Mouse (Mus musculus) heart, postnatal 25 days (tissue): ENCODE results near the gene Lhfpl1. TPM values are rescaled to one million over a fixed set of nuclear protein-coding genes. Genes with fewer than 3 reads are reported as not detected.
"Not testable (repeated sequence)": the region's sequence is repeated elsewhere in the genome, so short reads cannot be mapped to it uniquely, and the experiment has no call there.

Source experiments
- DNase-seq: peaks from one replicate; pipeline ENCODE4 v3.0.0; 2022; ENCODE audit warnings: low spot score
- intact Hi-C: fragments of 180-260 bp; cut with DNase I; formaldehyde crosslinking; loops from one replicate; pipeline ENCODE4 v1.15.1; 2025
- total RNA-seq, 2 experiments: library from RNA; stranded (reverse); gene quantifications; 2 replicates each; pipeline ENCODE4 v1.2.3; 2021

Lhfpl1 gene
- not detected for total RNA-seq

- intact Hi-C loops: no loop called here
- no peak for DNase-seq
Observed at GRCm38 (mm10) chrX:145348377-145349203, at the start of gene Lhfpl1. Gene Lhfpl1 (minus strand): TSS chrX:145349089.

DNA sequence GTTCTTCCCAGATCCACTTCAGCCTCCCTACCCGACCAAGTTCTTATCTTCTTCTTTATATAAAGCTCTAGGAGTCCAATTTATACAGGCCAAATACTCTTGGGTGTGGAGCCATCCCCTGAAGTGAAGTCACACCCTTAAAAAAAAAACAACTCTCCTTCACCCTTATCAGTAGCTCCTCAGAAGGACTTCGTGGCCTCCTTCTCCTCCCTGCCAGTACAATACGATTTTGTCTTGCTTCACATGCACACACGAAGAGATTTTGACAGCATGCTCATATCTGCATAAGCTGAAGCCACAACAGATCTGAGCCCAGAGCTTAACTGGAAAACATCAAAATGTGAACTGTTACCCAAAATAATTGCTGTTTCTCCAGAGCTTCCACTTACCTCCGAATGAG, 22.9 kb upstream of the Lhfpl1 start:
- DNase-seq: no peak
- intact Hi-C loops: no loop called here

- no peak for DNase-seq
- intact Hi-C loops: no loop called here
Observed at GRCm38 (mm10) chrX:145362527-145362926, 13.6 kb upstream of the Lhfpl1 start.

GRCm38 (mm10) chrX:145342402-145342801, 6.5 kb downstream of the Lhfpl1 start:
- intact Hi-C loops: no loop called here

GRCm38 (mm10) chrX:145336141-145336540, 12.7 kb downstream of the Lhfpl1 start:
- DNase-seq: no peak

More at GRCm38 (mm10) chrX:145342402-145342801, 6.5 kb downstream of the Lhfpl1 start:
- DNase-seq: no peak

DNA sequence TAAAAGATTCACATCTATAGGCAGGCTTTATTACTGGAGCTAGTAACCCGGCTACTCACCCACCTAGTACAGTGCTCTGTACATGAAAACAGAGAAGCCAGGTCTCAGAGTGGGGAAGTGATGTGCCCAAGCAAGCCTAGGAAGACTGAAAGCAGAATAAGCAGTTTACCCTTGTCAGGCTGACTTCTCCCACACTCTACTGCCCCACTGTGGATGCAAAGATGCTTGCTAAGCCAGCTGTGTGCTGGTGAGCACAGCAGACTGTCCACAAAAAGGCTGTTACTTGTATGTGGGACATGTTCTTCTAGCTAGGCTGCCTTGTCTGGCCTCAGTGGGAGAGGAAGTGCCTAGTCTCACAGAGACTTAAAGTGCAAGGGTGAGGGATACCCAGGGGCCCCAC, 40.3 kb downstream of the Lhfpl1 start:
- intact Hi-C loops: loop anchor here (10.0 kb wide), 1 partner anchor 904 kb away; no protein-coding TSS in a partner anchor
- no peak for DNase-seq

More at GRCm38 (mm10) chrX:145336141-145336540, 12.7 kb downstream of the Lhfpl1 start:
- intact Hi-C loops: no loop called here

DNA sequence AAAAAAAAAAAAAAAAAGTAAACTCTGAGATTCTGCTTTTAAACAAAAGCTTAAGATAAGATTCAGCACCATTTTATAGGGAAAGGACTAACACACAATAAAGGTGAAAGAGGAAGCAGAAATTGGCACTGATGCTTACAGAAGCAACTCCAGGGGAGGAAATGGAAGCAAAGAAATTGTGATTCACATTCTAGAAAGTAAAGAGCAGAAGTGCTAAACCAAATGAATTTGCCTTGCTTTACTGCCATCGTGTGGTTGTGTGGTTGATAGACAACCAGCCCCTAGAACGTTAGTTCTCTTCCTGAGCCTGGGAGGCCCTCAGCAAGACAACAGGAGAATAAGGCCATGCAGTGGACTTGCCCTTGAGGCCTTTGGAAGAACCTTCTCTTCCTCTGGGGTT, 41.7 kb downstream of the Lhfpl1 start:
- no peak for DNase-seq
- intact Hi-C loops: loop anchor here (10.0 kb wide), 1 partner anchor 902 kb away; no protein-coding TSS in a partner anchor

- not testable (repeated sequence) for DNase-seq
- intact Hi-C loops: loop anchor here (10.0 kb wide), 1 partner anchor 895 kb away; no protein-coding TSS in a partner anchor
Observed at GRCm38 (mm10) chrX:145300232-145300631, 48.7 kb downstream of the Lhfpl1 start.

DNA sequence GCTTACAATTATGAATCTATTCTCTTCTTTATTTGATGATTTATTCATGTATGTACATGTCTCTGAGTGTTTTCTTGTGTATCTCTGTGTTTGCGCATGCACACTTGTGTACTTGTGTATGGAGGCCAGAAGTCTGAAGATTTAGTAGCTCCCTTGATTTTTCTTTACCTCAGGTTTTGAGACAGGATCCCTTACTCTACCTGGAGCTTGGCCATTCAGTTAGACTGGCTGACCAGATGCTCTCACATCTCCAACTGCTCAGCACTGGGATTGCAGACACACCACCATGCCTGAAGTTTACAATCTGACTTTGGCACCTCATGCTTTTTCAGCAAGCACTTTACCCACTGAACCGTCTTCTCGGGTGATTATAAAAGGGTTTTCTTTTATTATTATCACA, 76.7 kb downstream of the Lhfpl1 start:
- DNase-seq: no peak
- intact Hi-C loops: no loop called here

- DNase-seq: no peak
- intact Hi-C loops: no loop called here
Observed at GRCm38 (mm10) chrX:145271768-145272167, 77.1 kb downstream of the Lhfpl1 start.

- intact Hi-C loops: no loop called here
- no peak for DNase-seq
Observed at GRCm38 (mm10) chrX:145261803-145262202, 87.1 kb downstream of the Lhfpl1 start.

Other genes with a start within 250 kb of the Lhfpl1 start
- 1 to 10 TPM; 4.9 to 6.2 TPM for gene Amot, start 156.1 kb upstream of the Lhfpl1 start, total RNA-seq